Mouse (Mus musculus) layer of hippocampus, adult 11-12 months (tissue): ENCODE results near the gene Rps18.

ENCODE experiments used
- DNase-seq: peaks from one replicate; pipeline ENCODE4 v3.0.0; 2022; ENCODE audit warnings: low spot score

The Rps18 gene

GRCm38 (mm10) chr17:33920282-33921097, 35.3 kb downstream of the Rps18 start:
- peak; percentile 85 for DNase-seq

DNA sequence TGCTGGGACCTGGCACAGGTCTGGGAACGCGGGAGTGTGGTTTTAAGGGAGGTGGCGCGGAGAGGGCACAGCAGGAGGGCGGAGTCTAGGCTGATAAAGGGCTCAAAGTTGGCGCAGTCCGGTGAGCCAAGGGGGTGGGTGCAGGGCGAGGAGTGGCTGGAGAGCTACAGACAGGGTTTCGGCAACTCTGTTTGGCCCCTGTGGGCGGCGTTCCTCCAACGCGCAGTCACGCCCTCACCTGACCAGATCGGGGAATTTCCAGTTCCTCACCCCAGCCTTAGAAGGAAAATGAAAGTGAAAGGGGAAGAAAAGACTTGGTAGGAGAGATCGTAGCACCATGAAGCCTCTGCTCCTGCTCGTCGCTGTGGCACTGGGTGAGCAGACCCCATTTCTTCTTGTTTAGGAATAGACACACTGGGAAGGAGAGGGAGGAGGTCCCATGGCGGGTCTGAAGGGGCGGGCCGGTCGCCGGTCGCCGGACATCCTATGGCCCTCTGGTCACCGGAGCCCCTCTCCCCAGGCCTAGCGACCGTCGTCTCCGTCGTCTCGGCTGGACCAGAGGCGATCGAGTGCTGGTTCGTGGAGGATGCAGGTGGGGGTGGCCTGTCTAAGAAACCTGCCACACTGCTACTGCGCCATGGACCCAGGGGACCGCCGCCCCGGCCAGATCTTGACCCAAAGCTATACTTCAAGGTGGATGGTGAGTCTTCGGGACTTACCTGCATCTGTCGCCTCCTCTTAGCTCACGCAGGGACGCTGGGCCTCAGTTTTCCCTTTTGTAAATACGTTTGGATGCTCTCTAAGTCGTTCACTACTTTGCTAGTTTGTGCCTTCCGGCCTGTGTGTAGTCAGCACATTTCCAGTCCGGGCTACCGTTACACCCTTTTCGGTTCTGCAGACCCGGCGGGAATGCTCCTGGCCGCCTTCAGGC, 36.2 kb downstream of the Rps18 start:
- peak; percentile 63 for DNase-seq

DNA sequence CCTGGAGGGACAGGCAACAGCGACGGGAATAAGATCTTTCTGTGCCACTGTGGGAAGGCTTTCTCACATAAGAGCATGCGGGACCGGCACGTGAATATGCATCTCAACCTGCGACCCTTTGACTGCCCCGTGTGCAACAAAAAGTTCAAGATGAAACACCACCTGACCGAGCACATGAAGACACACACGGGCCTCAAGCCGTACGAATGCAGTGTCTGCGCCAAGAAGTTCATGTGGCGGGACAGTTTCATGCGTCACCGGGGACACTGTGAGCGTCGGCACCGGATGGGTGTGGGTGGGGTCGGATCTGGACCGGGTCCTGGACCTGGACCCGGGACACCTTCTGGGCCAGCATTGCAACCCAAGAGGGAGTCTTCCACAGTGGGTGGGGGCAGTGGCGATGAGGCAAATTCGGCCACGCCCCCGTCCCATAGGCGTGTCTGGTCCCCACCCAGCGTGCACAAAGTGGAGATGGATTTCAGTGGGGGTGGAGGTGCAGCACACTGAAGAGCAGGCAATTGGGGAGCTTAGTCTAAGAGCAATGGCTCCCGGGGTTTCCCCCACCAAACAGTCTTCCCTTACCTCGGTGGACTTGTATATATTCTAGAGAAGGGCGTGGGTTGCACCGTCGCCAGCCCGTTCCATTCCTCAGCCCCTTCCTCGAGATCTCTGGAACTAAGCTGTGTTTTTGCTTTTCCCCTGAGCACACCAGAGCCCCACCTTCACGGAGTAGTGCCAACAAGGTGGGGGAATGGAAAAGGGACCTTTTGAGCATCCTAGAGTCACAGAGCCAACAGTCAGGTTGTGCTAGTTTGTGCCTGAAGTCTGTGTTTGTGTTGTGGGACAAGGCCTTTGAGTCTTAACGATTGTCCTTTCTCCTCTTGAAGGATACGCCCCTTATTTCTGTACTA, 37.3 kb downstream of the Rps18 start:
- no peak for DNase-seq

DNA sequence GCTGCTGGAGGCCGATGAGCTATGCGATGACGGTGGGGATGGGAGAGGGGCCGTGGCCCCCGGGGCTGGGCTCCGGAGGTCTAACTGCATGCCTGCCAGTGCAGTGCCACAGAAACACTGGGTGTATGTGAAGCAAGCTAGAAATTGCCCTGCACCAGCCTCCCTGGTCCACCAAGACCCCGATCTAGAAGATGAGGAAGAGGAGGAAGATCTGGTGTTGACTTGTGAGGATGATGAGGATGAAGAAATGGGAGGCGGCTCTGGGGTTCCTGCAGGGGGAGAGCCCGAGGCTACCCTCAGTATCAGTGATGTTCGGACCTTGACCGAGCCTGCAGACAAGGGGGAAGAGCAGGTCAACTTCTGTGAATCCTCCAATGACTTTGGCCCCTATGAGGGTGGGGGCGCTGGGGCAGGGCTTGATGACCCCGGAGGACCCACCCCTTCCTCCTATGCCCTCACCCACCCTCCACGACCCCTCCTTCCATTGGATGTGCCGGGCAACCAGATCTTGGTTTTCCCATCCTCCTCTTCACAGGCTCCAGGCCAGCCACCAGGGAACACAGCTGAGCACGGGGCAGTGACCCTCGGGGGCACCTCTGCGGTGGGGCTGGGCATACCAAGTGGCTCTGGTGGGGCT, 38.0 kb downstream of the Rps18 start:
- DNase-seq, result no peak

GRCm38 (mm10) chr17:33916847-33917655, 38.8 kb downstream of the Rps18 start:
- no peak for DNase-seq

DNA sequence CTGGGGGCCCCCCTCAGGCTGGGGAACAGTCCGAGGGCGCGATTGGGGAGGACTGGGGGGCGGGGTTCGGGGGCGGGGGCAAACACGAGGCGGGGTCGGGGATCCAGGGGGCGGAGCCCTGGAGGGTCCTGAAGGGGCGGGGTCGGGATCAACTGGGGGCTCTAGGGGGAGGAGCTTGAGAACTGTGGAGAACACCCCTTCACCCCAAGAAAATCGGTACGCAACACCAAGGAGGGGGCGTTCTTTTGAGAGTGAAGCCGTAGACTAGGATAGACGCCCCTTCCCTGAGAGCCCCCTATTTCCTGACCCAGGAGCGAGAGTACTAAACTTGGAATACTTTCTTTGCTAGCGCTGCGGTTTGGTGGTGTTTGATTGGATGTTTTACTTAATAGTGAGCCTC, 39.5 kb downstream of the Rps18 start:
- DNase-seq, result no peak

DNA sequence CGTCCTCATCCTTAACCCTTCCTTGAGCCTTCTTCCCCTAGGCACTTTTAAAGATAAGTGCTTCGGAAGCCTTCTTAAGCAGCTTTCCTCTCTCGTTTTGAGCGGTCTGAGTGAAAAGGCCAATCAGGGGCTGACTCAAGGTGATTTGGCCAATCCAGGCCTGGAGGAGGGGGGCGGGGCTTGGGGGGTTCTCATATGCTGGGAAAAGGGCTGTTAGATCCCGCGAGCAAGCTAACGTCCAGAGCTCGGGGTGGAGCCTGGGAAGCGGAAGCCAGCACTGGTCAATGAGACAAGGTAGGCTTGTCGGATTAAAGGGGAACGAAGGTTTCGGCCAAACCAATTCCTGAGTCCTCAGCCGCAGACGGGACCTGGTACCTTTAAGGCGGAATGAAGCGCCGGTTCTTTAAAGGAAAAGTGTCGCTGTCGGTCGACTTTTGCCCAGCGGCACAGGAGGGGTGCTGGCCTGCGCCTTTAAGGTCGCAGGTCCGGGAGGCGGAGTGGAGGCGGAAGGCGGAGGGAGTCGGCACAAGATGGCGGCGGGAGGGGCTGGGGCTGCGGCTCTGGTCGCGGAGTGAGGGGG, 40.0 kb downstream of the Rps18 start, which contains the start of the genes Tapbp and Zbtb22:
Tapbp (plus strand) TSS at position 229 of the 580 bp plus-strand sequence.
Zbtb22 (plus strand) TSS at position 234 of the 580 bp plus-strand sequence.
- DNase-seq, result peak; percentile 96

GRCm38 (mm10) chr17:33914969-33915391, 40.8 kb downstream of the Rps18 start:
- DNase-seq, result no peak

- no peak for DNase-seq
Measured at GRCm38 (mm10) chr17:33913905-33914304, 41.9 kb downstream of the Rps18 start.

- no peak for DNase-seq
Measured at GRCm38 (mm10) chr17:33913264-33913663, 42.5 kb downstream of the Rps18 start.

DNA sequence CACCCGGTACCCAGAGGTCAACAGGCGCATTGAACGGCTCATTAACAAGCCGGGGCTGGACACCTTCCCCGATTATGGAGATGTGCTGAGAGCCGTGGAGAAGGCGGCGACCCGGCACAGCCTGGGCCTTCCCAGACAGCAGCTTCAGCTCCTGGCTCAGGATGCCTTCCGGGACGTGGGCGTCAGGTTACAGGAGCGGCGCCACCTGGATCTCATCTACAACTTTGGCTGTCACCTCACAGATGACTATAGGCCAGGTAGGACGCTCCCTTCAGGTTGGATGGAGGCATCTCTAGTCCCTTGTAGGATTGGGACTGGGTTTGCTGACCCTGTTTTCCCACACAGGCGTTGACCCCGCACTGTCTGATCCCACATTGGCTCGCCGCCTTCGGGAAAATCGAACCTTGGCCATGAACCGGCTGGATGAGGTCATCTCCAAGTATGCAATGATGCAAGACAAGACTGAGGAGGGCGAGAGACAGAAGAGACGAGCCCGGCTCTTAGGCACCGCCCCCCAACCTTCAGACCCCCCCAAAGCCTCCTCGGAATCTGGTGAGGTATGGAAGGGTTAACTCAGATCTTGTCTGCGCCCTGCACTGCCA, 43.9 kb downstream of the Rps18 start:
- DNase-seq, result no peak

GRCm38 (mm10) chr17:33911052-33911812, 44.6 kb downstream of the Rps18 start:
- DNase-seq, result no peak

DNA sequence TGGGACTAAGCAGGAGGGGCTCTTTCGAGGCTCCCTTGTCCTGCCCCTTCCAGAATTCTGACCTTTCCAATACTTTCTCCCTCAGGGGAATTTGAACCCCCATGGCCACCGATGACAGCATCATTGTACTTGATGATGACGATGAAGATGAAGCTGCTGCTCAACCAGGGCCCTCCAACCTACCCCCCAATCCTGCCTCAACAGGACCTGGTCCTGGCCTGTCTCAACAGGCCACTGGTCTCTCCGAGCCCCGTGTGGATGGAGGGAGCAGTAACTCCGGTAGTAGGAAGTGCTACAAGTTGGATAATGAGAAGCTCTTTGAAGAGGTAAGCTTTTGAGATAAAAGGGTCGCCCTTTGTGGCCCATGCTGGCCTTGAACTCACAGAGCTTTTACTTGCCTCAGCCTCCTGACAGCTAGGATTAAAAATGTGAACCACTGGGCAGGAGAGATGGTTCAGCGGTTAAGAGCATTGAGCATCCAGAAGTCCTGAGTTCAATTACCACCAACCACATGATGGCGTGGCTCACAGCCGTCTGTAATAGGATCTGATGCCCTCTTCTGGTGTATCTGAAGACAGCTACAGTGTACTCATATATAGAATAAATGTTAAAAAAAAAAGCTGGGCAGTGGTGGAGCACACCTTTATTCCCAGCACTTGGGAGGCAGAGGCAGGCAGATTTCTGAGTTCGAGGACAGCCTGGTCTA, 45.3 kb downstream of the Rps18 start:
- DNase-seq, result no peak

GRCm38 (mm10) chr17:33909869-33910250, 45.9 kb downstream of the Rps18 start:
- no peak for DNase-seq

- DNase-seq, result peak; percentile 98
Measured at GRCm38 (mm10) chr17:33909077-33909868, 46.5 kb downstream of the Rps18 start, which contains the start of gene Daxx. Gene Daxx (plus strand): TSS chr17:33909414.

DNA sequence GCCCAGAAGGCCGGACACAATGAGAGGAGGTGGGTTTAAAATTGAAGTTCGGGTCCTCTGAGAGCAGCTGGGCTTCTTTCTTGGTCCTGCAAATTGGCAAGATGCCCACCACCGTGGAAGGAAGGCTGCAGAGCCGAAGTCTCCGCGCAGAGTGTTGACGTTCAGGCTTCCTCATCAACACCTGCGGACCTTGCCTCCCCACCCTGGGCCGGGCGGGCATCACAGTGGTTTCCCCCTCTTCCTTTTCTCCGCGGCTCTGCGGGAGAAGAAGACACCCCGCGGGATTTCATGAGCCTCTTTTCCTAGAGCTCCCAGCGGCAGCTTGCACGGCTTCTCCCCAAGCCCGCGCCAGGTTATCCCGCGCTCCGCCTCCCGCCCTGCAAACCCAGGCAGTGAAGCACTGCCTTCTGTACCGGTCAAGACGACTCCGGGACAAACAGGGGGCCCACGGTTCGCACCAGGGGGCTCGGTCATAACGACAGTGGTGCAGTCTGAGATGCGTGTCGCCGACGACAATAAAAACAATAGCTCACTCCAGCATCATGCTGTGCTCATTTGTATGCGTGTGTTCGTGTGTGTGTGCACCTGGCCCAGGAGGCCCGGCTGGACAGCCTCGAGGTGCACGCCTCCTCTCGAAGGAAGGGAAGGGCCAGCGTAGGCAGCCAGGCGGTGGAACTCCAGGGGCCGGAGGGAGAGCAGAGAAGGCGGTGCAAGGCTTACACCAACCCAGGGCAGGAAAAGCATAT, 47.3 kb downstream of the Rps18 start:
- no peak for DNase-seq
